Mouse (Mus musculus) CH12.LX (cell line): ENCODE measurements around the gene Inpp5f. TPM values are rescaled to one million over a fixed set of nuclear protein-coding genes. Genes with fewer than 3 reads are reported as not detected.

Source experiments
- DNase-seq: peaks from one replicate; pipeline ENCODE4 v3.0.0-alpha.2; 2013; ENCODE audit errors: extremely low read depth
- H3K27ac ChIP-seq: 2 replicates; pipeline ENCODE4 v1.5.1; 2012; ENCODE audit warnings: low read depth, mild to moderate bottlenecking, control low read depth, moderate library complexity; ENCODE audit not compliant: insufficient read depth
- H3K27me3 ChIP-seq: replicated peaks from 2 replicates; pipeline ENCODE3; 2012; ENCODE audit warnings: inconsistent platforms
- H3K36me3 ChIP-seq, 2 experiments: replicated peaks in 1 of 2; 2 replicates each; pipeline versions ENCODE3 to v1.6.1; 2012; ENCODE audit warnings: inconsistent platforms in 1 of 2, low read length in 1 of 2, mild to moderate bottlenecking in 1 of 2, mixed read lengths in 1 of 2, moderate library complexity in 1 of 2; ENCODE audit not compliant: control insufficient read depth in 1 of 2, insufficient read depth in 1 of 2
- H3K4me1 ChIP-seq, 2 experiments: 2 replicates each; pipeline ENCODE4 v1.6.1; 2012; ENCODE audit warnings: inconsistent platforms in 1 of 2, moderate library complexity in 1 of 2; ENCODE audit not compliant: insufficient read depth in 2 of 2, control insufficient read depth in 1 of 2
- H3K4me2 ChIP-seq: 2 replicates; pipeline ENCODE4 v1.6.1; 2012; ENCODE audit warnings: low read depth, mild to moderate bottlenecking, control low read depth; ENCODE audit not compliant: poor library complexity, insufficient read depth, severe bottlenecking
- H3K4me3 ChIP-seq, 3 experiments: fragments of 150-350 bp in 1 of 3; sonication (generic) in 1 of 3; replicated peaks in 1 of 3; 2 replicates each; pipeline versions ENCODE3 to v1.5.1; 2011 to 2012; ENCODE audit warnings: low read depth in 2 of 3, low read length in 2 of 3, mild to moderate bottlenecking in 2 of 3, moderate library complexity in 2 of 3, control low read depth in 1 of 3, improper control_type of control experiment in 1 of 3, inconsistent platforms in 1 of 3, mixed read lengths in 1 of 3; ENCODE audit not compliant: poor library complexity in 1 of 3
- H3K79me2 ChIP-seq: replicated peaks from 2 replicates; pipeline ENCODE4 v1.6.1; 2012; ENCODE audit warnings: mild to moderate bottlenecking, moderate library complexity; ENCODE audit not compliant: control insufficient read depth, poor library complexity, insufficient read depth, severe bottlenecking; ENCODE audit errors: extremely low read depth
- H3K9ac ChIP-seq: 2 replicates; pipeline ENCODE4 v1.6.1; 2012; ENCODE audit warnings: low read depth, mild to moderate bottlenecking, control low read depth, moderate library complexity; ENCODE audit not compliant: insufficient read depth
- H3K9me3 ChIP-seq: replicated peaks from 2 replicates; pipeline ENCODE3; 2012; ENCODE audit warnings: low read length, inconsistent platforms, mixed read lengths
- CHD2 ChIP-seq: IDR thresholded peaks from 2 replicates; pipeline ENCODE4 v1.6.1; 2011; ENCODE audit warnings: low read length, improper control_type of control experiment
- CTCF ChIP-seq, 2 experiments: IDR thresholded peaks in 1 of 2; conservative IDR thresholded peaks in 1 of 2; 2 replicates each; pipeline ENCODE4 v1.5.1; 2011 to 2012; ENCODE audit warnings: low read depth in 2 of 2, low read length in 2 of 2, improper control_type of control experiment in 1 of 2, inconsistent platforms in 1 of 2, mild to moderate bottlenecking in 1 of 2, moderate library complexity in 1 of 2
- E2F4 ChIP-seq: IDR thresholded peaks from 2 replicates; pipeline ENCODE4 v1.6.1; 2011; ENCODE audit warnings: low read depth, low read length, improper control_type of control experiment; ENCODE audit not compliant: insufficient replicate concordance
- EP300 ChIP-seq: IDR thresholded peaks from 2 replicates; pipeline ENCODE4 v1.6.1; 2011; ENCODE audit warnings: low read length, improper control_type of control experiment
- ETS1 ChIP-seq: conservative IDR thresholded peaks from 2 replicates; pipeline ENCODE4 v1.6.1; 2012; ENCODE audit warnings: low read depth, mild to moderate bottlenecking, inconsistent platforms, low read length, improper control_type of control experiment, moderate library complexity
- GABPA ChIP-seq: IDR thresholded peaks from 2 replicates; pipeline ENCODE4 v1.6.1; 2012; ENCODE audit warnings: low read depth, low read length, improper control_type of control experiment, inconsistent platforms; ENCODE audit not compliant: insufficient replicate concordance
- IRF4 ChIP-seq: IDR thresholded peaks from 2 replicates; pipeline ENCODE4 v1.6.1; 2014; ENCODE audit warnings: low read depth, mild to moderate bottlenecking, inconsistent platforms, low read length, improper control_type of control experiment
- JUN ChIP-seq: IDR thresholded peaks from 2 replicates; pipeline ENCODE4 v1.6.1; 2011; ENCODE audit warnings: low read depth, mild to moderate bottlenecking, low read length, improper control_type of control experiment, moderate library complexity; ENCODE audit not compliant: insufficient read depth
- JUND ChIP-seq: conservative IDR thresholded peaks from 2 replicates; pipeline ENCODE4 v1.6.1; 2011; ENCODE audit warnings: low read depth, low read length, improper control_type of control experiment
- MAFK ChIP-seq: IDR thresholded peaks from 2 replicates; pipeline ENCODE4 v1.6.1; 2011; ENCODE audit warnings: low read length, improper control_type of control experiment; ENCODE audit not compliant: insufficient replicate concordance
- MAX ChIP-seq: IDR thresholded peaks from 2 replicates; pipeline ENCODE4 v1.6.1; 2011; ENCODE audit warnings: low read length, improper control_type of control experiment
- MXI1 ChIP-seq: IDR thresholded peaks from 2 replicates; pipeline ENCODE4 v1.6.1; 2011; ENCODE audit warnings: mild to moderate bottlenecking, low read depth, low read length, improper control_type of control experiment
- MYC ChIP-seq: IDR thresholded peaks from 2 replicates; pipeline ENCODE4 v1.6.1; 2011; ENCODE audit warnings: low read depth, mild to moderate bottlenecking, improper control_type of control experiment, low read length
- NELFE ChIP-seq: IDR thresholded peaks from 2 replicates; pipeline ENCODE4 v1.6.1; 2011; ENCODE audit warnings: low read depth, low read length, improper control_type of control experiment
- NRF1 ChIP-seq: IDR thresholded peaks from 2 replicates; pipeline ENCODE4 v1.6.1; 2014; ENCODE audit warnings: low read depth, mild to moderate bottlenecking, inconsistent platforms, low read length, improper control_type of control experiment, moderate library complexity
- PAX5 ChIP-seq: IDR thresholded peaks from 2 replicates; pipeline ENCODE4 v1.6.1; 2012; ENCODE audit warnings: low read length, inconsistent platforms, mixed read lengths
- POLR2A ChIP-seq: IDR thresholded peaks from 2 replicates; pipeline ENCODE4 v1.6.1; 2011; ENCODE audit warnings: low read depth, mild to moderate bottlenecking, improper control_type of control experiment, low read length
- POLR2AphosphoS2 ChIP-seq: IDR thresholded peaks from 2 replicates; pipeline ENCODE4 v1.6.1; 2011; ENCODE audit warnings: low read depth, low read length, improper control_type of control experiment
- RAD21 ChIP-seq: IDR thresholded peaks from 2 replicates; pipeline ENCODE4 v1.6.1; 2011; ENCODE audit warnings: low read depth, mild to moderate bottlenecking, low read length, improper control_type of control experiment, moderate library complexity
- RCOR1 ChIP-seq: conservative IDR thresholded peaks from 2 replicates; pipeline ENCODE4 v1.6.1; 2012; ENCODE audit warnings: low read depth, mild to moderate bottlenecking, inconsistent platforms, low read length, improper control_type of control experiment
- TBP ChIP-seq: conservative IDR thresholded peaks from 2 replicates; pipeline ENCODE4 v1.6.1; 2011; ENCODE audit warnings: low read depth, low read length, improper control_type of control experiment
- UBTF ChIP-seq: IDR thresholded peaks from 2 replicates; pipeline ENCODE4 v1.6.1; 2012; ENCODE audit warnings: low read depth, mild to moderate bottlenecking, inconsistent platforms, low read length, improper control_type of control experiment, moderate library complexity
- USF1 ChIP-seq: IDR thresholded peaks from 2 replicates; pipeline ENCODE4 v1.6.1; 2014; ENCODE audit warnings: low read depth, mild to moderate bottlenecking, inconsistent platforms, low read length, improper control_type of control experiment
- USF2 ChIP-seq: conservative IDR thresholded peaks from 2 replicates; pipeline ENCODE4 v1.6.1; 2011; ENCODE audit warnings: low read depth, low read length, improper control_type of control experiment
- ZC3H11A ChIP-seq: IDR thresholded peaks from 2 replicates; pipeline ENCODE4 v1.6.1; 2012; ENCODE audit warnings: low read depth, mild to moderate bottlenecking, inconsistent platforms, low read length, improper control_type of control experiment
- ZMIZ1 ChIP-seq: IDR thresholded peaks from 2 replicates; pipeline ENCODE4 v1.6.1; 2012; ENCODE audit warnings: low read depth, mild to moderate bottlenecking, inconsistent platforms, low read length, improper control_type of control experiment
- ZNF384 ChIP-seq: IDR thresholded peaks from 2 replicates; pipeline ENCODE4 v1.6.1; 2012; ENCODE audit warnings: low read depth, low read length, improper control_type of control experiment, inconsistent platforms
- dilution Hi-C: fragments of 300-500 bp; cut with MboI; formaldehyde crosslinking; loops from 2 replicates; pipeline ENCODE4 v1.14.3; 2020; ENCODE audit warnings: low sequenced_read_pairs; ENCODE audit not compliant: extremely low pct_unique_long_range_greater_than_20kb, extremely low pct_ligation_motif_present
- in situ Hi-C: fragments of 300-500 bp; cut with MboI; formaldehyde crosslinking; loops from 3 replicates; pipeline ENCODE4 v1.14.3; 2019; ENCODE audit warnings: low sequenced_read_pairs, low pct_ligation_motif_present, low pct_unique_long_range_greater_than_20kb, mixed read lengths
- polyA plus RNA-seq: library from polyadenylated mRNA; unstranded; fragments of >175 nt; gene quantifications from 2 replicates; pipeline ENCODE4 v1.2.1, GENCODE M21; 2012; ENCODE audit warnings: low read depth; ENCODE audit not compliant: insufficient read length
- total RNA-seq, 2 experiments: library from RNA; depleted of rRNA; stranded (reverse); fragments of 300-350 nt in 1 of 2; fragments of >200 nt in 1 of 2; gene quantifications; 2 replicates each; pipeline ENCODE4 v1.2.3; 2012 to 2014

Inpp5f gene
- total and polyA plus RNA-seq, 3 experiments, result 4.0 to 6.2 (median 5.5) TPM

- no peak overlapping the region for H3K4me3 ChIP-seq
- in situ Hi-C loops, result no loop called here
Observed at GRCm38 (mm10) chr7:128610490-128610889, 638 bp upstream of the Inpp5f start.

GRCm38 (mm10) chr7:128611799-128612411, 777 bp downstream of the Inpp5f start:
- H3K9ac ChIP-seq, result peak overlapping the region; percentile 71
- in situ Hi-C loops (no loop called here), dilution Hi-C loops (no loop called here)
- H3K4me3 ChIP-seq, result peak overlapping the region; percentile 31 to 88 (median 75)
- H3K79me2 ChIP-seq, result no peaks in the 10 kb centered on the region
- no peak overlapping the region for H3K27ac ChIP-seq
- H3K4me1 ChIP-seq, result peaks cover 0 to 14% of the 10 kb centered on the region in 2 experiments; a peak in 2 of 4 replicates
- TF ChIP-seq E2F4, result no peak
- no peak for TF ChIP-seq ZNF384
- no peak for TF ChIP-seq CTCF (conservative IDR thresholded peaks at IDR 0.05 in 1 of 2, IDR thresholded peaks at IDR 0.05 in 1 of 2; ENCODE audit: low read depth in 2 of 2, low read length in 2 of 2)
- no peak for TF ChIP-seq MYC
- no peak for TF ChIP-seq MAX
- TF ChIP-seq ZMIZ1, result no peak
- TF ChIP-seq USF1, result no peak
- no peak for TF ChIP-seq ZC3H11A
- TF ChIP-seq EP300, result no peak
- TF ChIP-seq ETS1, result no peak
- TF ChIP-seq USF2, result no peak
- no peak for TF ChIP-seq TBP
- no peak for TF ChIP-seq JUN
- no peaks in the 10 kb centered on the region for H3K9me3 ChIP-seq
- H3K4me2 ChIP-seq, result peak overlapping the region; percentile 77
- DNase-seq, result no peak
- no peaks in the 10 kb centered on the region for H3K27me3 ChIP-seq
- no peaks in the 10 kb centered on the region for H3K36me3 ChIP-seq

More at GRCm38 (mm10) chr7:128610490-128610889, 638 bp upstream of the Inpp5f start:
- no peaks in the 10 kb centered on the region for H3K9me3 ChIP-seq
- H3K79me2 ChIP-seq, result no peaks in the 10 kb centered on the region
- H3K27me3 ChIP-seq, result no peaks in the 10 kb centered on the region
- dilution Hi-C loops, result no loop called here
- 0 out of 2 replicates have a peak overlapping the region, but pooled peaks have one; percentile 11 for H3K4me2 ChIP-seq
- no peak overlapping the region for H3K9ac ChIP-seq
- no peaks in the 10 kb centered on the region for H3K36me3 ChIP-seq
- H3K27ac ChIP-seq, result no peak overlapping the region
- peaks cover 0 to 14% of the 10 kb centered on the region in 2 experiments; a peak in 2 of 4 replicates for H3K4me1 ChIP-seq
- no peak for DNase-seq
- TF ChIP-seq NELFE, result no peak
- no peak for TF ChIP-seq PAX5
- no peak for TF ChIP-seq ZNF384
- no peak for TF ChIP-seq NRF1
- no peak for TF ChIP-seq USF1
- no peak for TF ChIP-seq ZC3H11A
- TF ChIP-seq IRF4, result no peak
- no peak for TF ChIP-seq UBTF
- no peak for TF ChIP-seq RCOR1
- TF ChIP-seq POLR2AphosphoS2, result no peak
- no peak for TF ChIP-seq MYC
- no peak for TF ChIP-seq MXI1
- TF ChIP-seq MAFK, result no peak
- TF ChIP-seq JUND, result no peak
- no peak for TF ChIP-seq RAD21
- no peak for TF ChIP-seq GABPA
- no peak for TF ChIP-seq CHD2
- TF ChIP-seq POLR2A, result no peak
- no peak for TF ChIP-seq EP300
- no peak for TF ChIP-seq E2F4
